Mouse (Mus musculus) limb, embryonic 11.5 days (tissue): Measurements from ENCODE around the gene Alg12. TPM values are rescaled to one million over a fixed set of nuclear protein-coding genes. Genes with fewer than 3 reads are reported as not detected.

ENCODE experiments used
- ATAC-seq: fragments of 200-750 bp; cut with Nextera tagmentation; 2 replicates; pipeline ENCODE4 v1.8.0; 2017; ENCODE audit warnings: low read depth; ENCODE audit not compliant: insufficient number of reproducible peaks, low FRiP score, low TSS enrichment
- DNase-seq: peaks from one replicate; pipeline ENCODE4 v3.0.0-alpha.2; 2015; ENCODE audit warnings: low spot score
- H3K27ac ChIP-seq: fragments of 300-500 bp; sonication (generic); replicated peaks from 2 replicates; pipeline ENCODE4 v1.5.1; 2014; ENCODE audit warnings: low read depth, mild to moderate bottlenecking, low read length
- H3K27me3 ChIP-seq: fragments of 300-500 bp; sonication (generic); 2 replicates; pipeline ENCODE4 v1.6.1; 2014; ENCODE audit warnings: mild to moderate bottlenecking, low read length, mixed read lengths; ENCODE audit not compliant: control insufficient read depth, insufficient read depth
- H3K36me3 ChIP-seq: fragments of 300-500 bp; sonication (generic); 2 replicates; pipeline ENCODE4 v1.6.1; 2014; ENCODE audit warnings: mild to moderate bottlenecking, low read length, moderate library complexity, mixed read lengths; ENCODE audit not compliant: control insufficient read depth, insufficient read depth
- H3K4me1 ChIP-seq: fragments of 300-500 bp; sonication (generic); 2 replicates; pipeline ENCODE4 v1.6.1; 2014; ENCODE audit warnings: low read length, mixed read lengths; ENCODE audit not compliant: control insufficient read depth, insufficient read depth
- H3K4me2 ChIP-seq: fragments of 300-500 bp; sonication (generic); 2 replicates; pipeline ENCODE4 v1.6.1; 2014; ENCODE audit warnings: low read depth, mild to moderate bottlenecking, moderate library complexity; ENCODE audit not compliant: severe bottlenecking
- H3K4me3 ChIP-seq: fragments of 300-500 bp; sonication (generic); 2 replicates; pipeline ENCODE4 v1.5.1; 2014; ENCODE audit warnings: low read depth, low read length
- H3K9ac ChIP-seq: fragments of 300-500 bp; sonication (generic); 2 replicates; pipeline ENCODE4 v1.6.1; 2014; ENCODE audit warnings: mild to moderate bottlenecking, low read length
- H3K9me3 ChIP-seq: fragments of 300-500 bp; sonication (generic); 2 replicates; pipeline ENCODE4 v1.6.1; 2016; ENCODE audit warnings: low read length; ENCODE audit not compliant: control insufficient read depth
- whole genome bisulfite sequencing: fragments of 180-500 bp; shearing (Covaris S2); extraction: QIAGEN DNeasy Blood & Tissue Kit; methylation state at CpG from one replicate; pipeline ENCODE4 v1.1.7; 2014; 5-methylcytosine and 5-hydroxymethylcytosine counted together
- polyA plus RNA-seq: library from polyadenylated mRNA; unstranded; fragments of >200 nt; fragmentation: Nextera tagmentation; extraction: Ambion mirVana; gene quantifications from 2 replicates; pipeline ENCODE4 v1.2.1, GENCODE M21; 2014

Alg12 gene
- polyA plus RNA-seq, 1 experiment from 2014 or later: 11.5 TPM

- no peak overlapping the region for H3K9ac ChIP-seq
- WGBS: 78% methylated on average over 5 of the region's 5 CpGs
- no peak overlapping the region for H3K4me2 ChIP-seq
- ATAC-seq (no peak), DNase-seq (no peak)
- no peak overlapping the region for H3K4me3 ChIP-seq
- no peaks in the 10 kb centered on the region for H3K9me3 ChIP-seq
- H3K36me3 ChIP-seq: no peaks in the 10 kb centered on the region
- H3K27ac ChIP-seq: no peak overlapping the region
- H3K4me1 ChIP-seq: no peaks in the 10 kb centered on the region
- H3K27me3 ChIP-seq: no peaks in the 10 kb centered on the region
Measured at GRCm38 (mm10) chr15:88830696-88831095, 11.6 kb upstream of the Alg12 start.

- H3K9ac ChIP-seq: no peak overlapping the region
- no peak overlapping the region for H3K27ac ChIP-seq
- no peaks in the 10 kb centered on the region for H3K9me3 ChIP-seq
- no peak for ATAC-seq
- DNase-seq: no peak
- no peaks in the 10 kb centered on the region for H3K4me1 ChIP-seq
- WGBS: 77% methylated on average over 6 of the region's 6 CpGs
- H3K36me3 ChIP-seq: no peaks in the 10 kb centered on the region
- H3K4me2 ChIP-seq: no peak overlapping the region
- no peaks in the 10 kb centered on the region for H3K27me3 ChIP-seq
- H3K4me3 ChIP-seq: no peak overlapping the region
Measured at GRCm38 (mm10) chr15:88829791-88830440, 10.8 kb upstream of the Alg12 start.

- H3K9ac ChIP-seq: no peak overlapping the region
- H3K9me3 ChIP-seq: no peaks in the 10 kb centered on the region
- no peaks in the 10 kb centered on the region for H3K4me1 ChIP-seq
- H3K4me3 ChIP-seq: no peak overlapping the region
- peak; percentile 93 for DNase-seq
- no peak overlapping the region for H3K4me2 ChIP-seq
- no peaks in the 10 kb centered on the region; the same call in 1 of the 2 replicates for H3K36me3 ChIP-seq
- no peak overlapping the region for H3K27ac ChIP-seq
- WGBS: 57% methylated on average over 17 of the region's 17 CpGs
- H3K27me3 ChIP-seq: no peaks in the 10 kb centered on the region
- peak; percentile 79; the same call in 1 of the 2 replicates for ATAC-seq
Measured at GRCm38 (mm10) chr15:88828800-88829705, 9.9 kb upstream of the Alg12 start.

GRCm38 (mm10) chr15:88827991-88828799 is 9.1 kb upstream of the Alg12 start:
- Histone ChIP-seq H3K4me3 (no peak overlapping the region), H3K36me3 (peaks cover 7% of the 10 kb centered on the region; the same call in 1 of the 2 replicates), H3K27ac (no peak overlapping the region), H3K4me2 (no peak overlapping the region), H3K4me1 (no peaks in the 10 kb centered on the region), H3K9me3 (no peaks in the 10 kb centered on the region), H3K9ac (no peak overlapping the region), H3K27me3 (no peaks in the 10 kb centered on the region)
- 28% methylated on average over 9 of the region's 9 CpGs for WGBS
- ATAC-seq (peak; percentile 20; the same call in 1 of the 2 replicates), DNase-seq (peak; percentile 81)

GRCm38 (mm10) chr15:88827466-88827865 is 8.3 kb upstream of the Alg12 start:
- Histone ChIP-seq H3K9ac (no peak overlapping the region), H3K9me3 (no peaks in the 10 kb centered on the region), H3K27me3 (no peaks in the 10 kb centered on the region), H3K36me3 (peaks cover 10% of the 10 kb centered on the region), H3K4me3 (no peak overlapping the region), H3K4me1 (no peaks in the 10 kb centered on the region), H3K4me2 (no peak overlapping the region), H3K27ac (no peak overlapping the region)
- ATAC-seq: no peak
- no peak for DNase-seq
- WGBS: 87% methylated on average over 6 of the region's 6 CpGs

- Histone ChIP-seq H3K4me1 (peaks cover 4% of the 10 kb centered on the region; the same call in 1 of the 2 replicates), H3K4me2 (no peak overlapping the region), H3K9ac (no peak overlapping the region), H3K9me3 (no peaks in the 10 kb centered on the region), H3K27ac (no peak overlapping the region), H3K36me3 (peaks cover 12% of the 10 kb centered on the region), H3K4me3 (no peak overlapping the region), H3K27me3 (no peaks in the 10 kb centered on the region)
- DNase-seq (no peak), ATAC-seq (no peak)
- 92% methylated on average over 5 of the region's 5 CpGs for WGBS
Measured at GRCm38 (mm10) chr15:88823376-88823775, 4.3 kb upstream of the Alg12 start.

GRCm38 (mm10) chr15:88822513-88822912 is 3.4 kb upstream of the Alg12 start:
- 89% methylated on average over 7 of the region's 7 CpGs for WGBS
- Histone ChIP-seq H3K4me3 (no peak overlapping the region), H3K27ac (no peak overlapping the region), H3K4me1 (peaks cover 4% of the 10 kb centered on the region; the same call in 1 of the 2 replicates), H3K27me3 (no peaks in the 10 kb centered on the region), H3K4me2 (no peak overlapping the region), H3K36me3 (peaks cover 12% of the 10 kb centered on the region), H3K9me3 (no peaks in the 10 kb centered on the region), H3K9ac (no peak overlapping the region)
- ATAC-seq (no peak), DNase-seq (no peak)

GRCm38 (mm10) chr15:88821403-88821802 is 2.3 kb upstream of the Alg12 start:
- Histone ChIP-seq H3K36me3 (peaks cover 12% of the 10 kb centered on the region), H3K27me3 (no peaks in the 10 kb centered on the region), H3K27ac (no peak overlapping the region), H3K4me1 (peaks cover 4% of the 10 kb centered on the region; the same call in 1 of the 2 replicates), H3K9me3 (no peaks in the 10 kb centered on the region), H3K4me2 (no peak overlapping the region), H3K9ac (no peak overlapping the region), H3K4me3 (no peak overlapping the region)
- DNase-seq (no peak), ATAC-seq (no peak)
- 90% methylated on average over 7 of the region's 7 CpGs for WGBS
